Mouse (Mus musculus) megakaryocyte, adult 5-6 weeks (primary cell): ENCODE results near the gene Map7d2. TPM values are rescaled to one million over a fixed set of nuclear protein-coding genes. Genes with fewer than 3 reads are reported as not detected.
A peak's percentile ranks its signal among the peaks of the same experiment; 100 is the strongest.

Experiments used
- ATAC-seq: 2 replicates; pipeline ENCODE4 v1.8.0; 2016; ENCODE audit warnings: mild to moderate bottlenecking, inconsistent platforms; ENCODE audit not compliant: poor library complexity, severe bottlenecking
- total RNA-seq, 2 experiments: library from RNA; stranded (forward) in 1 of 2; stranded (reverse) in 1 of 2; fragments of 153-499, 151-499 nt in 1 of 2; fragments of 221-1000, 200-1000 nt in 1 of 2; gene quantifications; 2 replicates each; pipeline versions ENCODE4 v1.2.3 to v1.2.4; 2015 to 2017

Map7d2 gene
- total RNA-seq, 2 experiments from 2014 or later = not detected

- ATAC-seq = peak; percentile 22
These were observed 95.7 kb downstream of the Map7d2 start for GRCm38 (mm10) chrX:159509847-159510715.

- ATAC-seq = peak; percentile 64
These were observed 96.3 kb downstream of the Map7d2 start for GRCm38 (mm10) chrX:159510716-159511051.

GRCm38 (mm10) chrX:159515599-159515998, 101.2 kb downstream of the Map7d2 start:
- ATAC-seq = no peak

GRCm38 (mm10) chrX:159521780-159522179, 107.4 kb downstream of the Map7d2 start:
- no peak for ATAC-seq

GRCm38 (mm10) chrX:159522651-159523050, 108.3 kb downstream of the Map7d2 start:
- no peak for ATAC-seq

GRCm38 (mm10) chrX:159526388-159526787, 112.0 kb downstream of the Map7d2 start, which contains the start of gene Bclaf3:
Gene Bclaf3, plus strand, starts transcription at chrX:159526688.
- ATAC-seq = no peak

- peak; percentile 99 for ATAC-seq
These were observed 118.0 kb downstream of the Map7d2 start for GRCm38 (mm10) chrX:159532427-159532810.

- ATAC-seq = peak; percentile 6; the same call in 1 of the 2 replicates
These were observed 118.6 kb downstream of the Map7d2 start for GRCm38 (mm10) chrX:159532811-159533462.

GRCm38 (mm10) chrX:159541936-159542335, 127.6 kb downstream of the Map7d2 start:
- no peak for ATAC-seq

GRCm38 (mm10) chrX:159547093-159547492, 132.7 kb downstream of the Map7d2 start:
- no peak for ATAC-seq

Other genes with a start within 250 kb of the Map7d2 start
- 68.9 and 102 TPM in 2 replicates for gene Rps6ka3, start 204.3 kb upstream of the Map7d2 start, total RNA-seq (2015)
- 42.0 and 44.4 TPM in 2 replicates for gene Rps6ka3, start 204.3 kb upstream of the Map7d2 start, total RNA-seq (2017)
- 28.5 and 32.8 TPM in 2 replicates for gene Eif1ax, start 42.4 kb upstream of the Map7d2 start, total RNA-seq (2015)
- gene Eif1ax, start 42.4 kb upstream of the Map7d2 start, total RNA-seq (2017) = 25.6 and 28.1 TPM in 2 replicates
- 21.5 and 22.6 TPM in 2 replicates for gene Bclaf3, start 112.1 kb downstream of the Map7d2 start, total RNA-seq (2015)
- 17.1 and 22.5 TPM in 2 replicates for gene Bclaf3, start 112.1 kb downstream of the Map7d2 start, total RNA-seq (2017)
- gene Sh3kbp1, start 212.7 kb downstream of the Map7d2 start, total RNA-seq (2015) = 154 TPM in 2 replicates
- 191 and 195 TPM in 2 replicates for gene Sh3kbp1, start 212.7 kb downstream of the Map7d2 start, total RNA-seq (2017)